Mouse (Mus musculus): ENCODE measurements around the gene 1110051M20Rik. TPM values are rescaled to one million over a fixed set of nuclear protein-coding genes. Genes with fewer than 3 reads are reported as not detected.
A peak's percentile ranks its signal among the peaks of the same experiment; 100 is the strongest.

The 1110051M20Rik gene
- total and polyA plus RNA-seq, 2 experiments from 2014 or later = 141 to 175 TPM

DNA sequence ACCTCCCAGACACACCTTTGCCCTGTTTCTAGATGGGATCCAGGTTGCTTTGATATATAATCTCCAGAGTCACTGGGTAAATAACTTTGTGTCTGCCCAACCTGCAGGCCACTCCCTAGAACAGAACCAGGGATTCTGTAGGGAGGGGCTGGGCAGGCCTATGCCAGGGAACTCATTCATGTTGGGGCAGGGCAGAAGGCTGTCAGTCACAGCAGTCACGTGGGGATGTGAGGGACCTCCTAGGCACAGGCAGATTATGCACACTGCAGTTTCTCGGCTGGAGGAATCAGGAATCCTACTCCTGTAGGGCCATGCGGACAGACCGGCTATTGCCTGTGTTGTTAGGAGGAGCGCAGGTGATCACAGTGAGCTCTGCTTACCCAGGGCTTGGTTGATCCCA is 163.1 kb downstream of the 1110051M20Rik start:
- Histone ChIP-seq H3K4me2 (ENCODE audit: low read depth, low read length) (no peak overlapping the region), H3K9me3 (ENCODE audit: low read length) (no peaks in the 10 kb centered on the region), H3K27me3 (ENCODE audit: insufficient read depth, low read length) (no peaks in the 10 kb centered on the region), H3K4me3 (ENCODE audit: low read length) (no peak overlapping the region), H3K4me1 (ENCODE audit: insufficient read depth, low read length) (peaks cover 3% of the 10 kb centered on the region), H3K9ac (replicated peaks; ENCODE audit: low read length) (no peak overlapping the region), H3K36me3 (ENCODE audit: insufficient read depth, low read length) (no peaks in the 10 kb centered on the region; the same call in 1 of the 2 replicates), H3K27ac (no peak overlapping the region)
- ATAC-seq (no peak), DNase-seq (ENCODE audit: low spot score) (no peak)
- WGBS = 55% methylated on average over 5 of the region's 5 CpGs
- no peak for TF ChIP-seq CTCF (IDR thresholded peaks at IDR 0.05; ENCODE audit: low read depth)

DNA sequence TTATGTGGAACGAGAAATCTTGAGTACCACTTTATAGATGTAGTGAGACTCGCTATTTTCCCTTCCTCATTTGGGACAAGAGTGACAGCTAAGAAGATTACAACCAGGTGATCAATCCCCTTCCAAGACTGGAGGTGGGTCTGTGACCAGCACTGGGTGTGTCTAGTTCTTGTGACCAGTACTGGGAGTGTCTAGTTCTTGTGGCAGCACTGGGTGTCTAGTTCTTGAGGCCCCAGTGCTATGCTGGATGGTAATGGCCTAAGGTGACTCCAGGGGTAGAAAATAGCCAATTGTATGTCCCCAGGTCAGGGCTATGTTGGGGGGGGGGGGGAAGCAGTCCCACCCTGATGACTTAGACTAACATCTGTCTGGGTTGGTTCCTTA is 165.1 kb downstream of the 1110051M20Rik start:
- Histone ChIP-seq H3K27me3 (ENCODE audit: insufficient read depth, low read length) (no peaks in the 10 kb centered on the region), H3K36me3 (ENCODE audit: insufficient read depth, low read length) (peaks cover 15% of the 10 kb centered on the region), H3K27ac (no peak overlapping the region), H3K9me3 (ENCODE audit: low read length) (no peaks in the 10 kb centered on the region), H3K4me2 (ENCODE audit: low read depth, low read length) (no peak overlapping the region), H3K4me3 (ENCODE audit: low read length) (no peak overlapping the region), H3K9ac (replicated peaks; ENCODE audit: low read length) (no peak overlapping the region), H3K4me1 (ENCODE audit: insufficient read depth, low read length) (no peaks in the 10 kb centered on the region)
- TF ChIP-seq CTCF (IDR thresholded peaks at IDR 0.05; ENCODE audit: low read depth) = no peak
- WGBS = 68% methylated on average over 2 of the region's 2 CpGs
- DNase-seq (ENCODE audit: low spot score) (no peak), ATAC-seq (peak; percentile 33; the same call in 1 of the 2 replicates)

DNA sequence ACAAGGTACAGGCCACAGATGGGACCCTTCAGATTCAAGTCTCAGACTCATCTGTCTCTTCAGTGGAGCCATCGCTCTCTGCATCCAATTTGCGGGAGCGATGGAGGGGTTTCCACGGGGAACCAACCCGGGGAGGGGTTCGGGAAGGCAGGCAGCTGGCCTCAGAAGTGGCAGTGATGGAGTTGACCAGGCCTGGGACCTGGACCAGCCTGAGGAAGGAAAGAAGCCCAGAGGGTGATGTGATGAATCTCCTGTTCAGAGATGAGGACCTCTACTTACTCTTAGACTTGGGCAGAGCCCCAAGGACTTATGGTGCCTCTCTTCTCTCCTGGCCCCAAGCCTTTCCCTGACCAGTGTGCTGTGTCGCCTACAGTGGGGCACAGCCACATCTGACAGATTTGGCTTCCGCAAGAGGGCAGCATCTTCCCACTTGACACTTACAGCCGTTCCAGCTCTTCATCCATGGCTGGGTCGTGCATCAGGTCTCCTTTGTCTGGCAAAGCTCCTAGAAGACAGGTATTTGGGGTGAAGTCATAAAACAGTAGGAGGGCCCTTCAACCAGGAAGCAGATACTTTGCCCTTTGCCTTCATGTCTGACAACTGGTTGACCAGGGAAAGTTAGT is 165.6 kb downstream of the 1110051M20Rik start:
- H3K4me1 ChIP-seq (ENCODE audit: insufficient read depth, low read length) = no peaks in the 10 kb centered on the region
- H3K4me3 ChIP-seq (ENCODE audit: low read length) = no peak overlapping the region
- DNase-seq (ENCODE audit: low spot score) = peak; percentile 84
- H3K27ac ChIP-seq = no peak overlapping the region
- peak; percentile 75 for ATAC-seq
- peak; percentile 84 for TF ChIP-seq CTCF (IDR thresholded peaks at IDR 0.05; ENCODE audit: low read depth)
- WGBS = 28% methylated on average over 10 of the region's 10 CpGs
- H3K9me3 ChIP-seq (ENCODE audit: low read length) = no peaks in the 10 kb centered on the region
- H3K27me3 ChIP-seq (ENCODE audit: insufficient read depth, low read length) = no peaks in the 10 kb centered on the region
- no peak overlapping the region for H3K9ac ChIP-seq (replicated peaks; ENCODE audit: low read length)
- H3K36me3 ChIP-seq (ENCODE audit: insufficient read depth, low read length) = peaks cover 20% of the 10 kb centered on the region
- H3K4me2 ChIP-seq (ENCODE audit: low read depth, low read length) = no peak overlapping the region

DNA sequence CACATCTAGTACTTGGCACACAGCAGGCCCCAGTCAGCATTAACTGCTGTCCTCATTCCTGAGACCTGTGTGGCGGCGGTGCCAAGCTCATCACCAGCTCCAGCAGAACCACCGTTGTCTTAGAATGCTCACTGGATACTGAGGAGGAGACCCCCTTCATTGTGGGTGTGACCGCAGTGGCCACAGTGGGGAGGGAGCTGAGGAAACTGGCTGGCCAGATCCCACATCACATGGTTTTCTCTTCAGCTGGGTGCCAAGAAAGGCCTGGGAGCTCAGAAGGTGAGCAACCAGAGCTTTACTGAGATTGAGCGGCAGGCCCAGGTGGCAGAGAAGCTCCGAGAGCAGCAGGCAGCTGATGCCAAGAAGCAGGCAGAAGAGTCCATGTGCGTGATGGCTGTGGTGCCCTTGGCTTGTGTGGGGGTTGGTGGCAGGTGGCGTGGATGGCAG is 174.8 kb downstream of the 1110051M20Rik start:
- Histone ChIP-seq H3K9me3 (ENCODE audit: low read length) (no peaks in the 10 kb centered on the region), H3K36me3 (ENCODE audit: insufficient read depth, low read length) (peaks cover 64% of the 10 kb centered on the region), H3K4me2 (ENCODE audit: low read depth, low read length) (no peak overlapping the region), H3K9ac (replicated peaks; ENCODE audit: low read length) (no peak overlapping the region), H3K27ac (no peak overlapping the region), H3K27me3 (ENCODE audit: insufficient read depth, low read length) (no peaks in the 10 kb centered on the region), H3K4me3 (ENCODE audit: low read length) (no peak overlapping the region), H3K4me1 (ENCODE audit: insufficient read depth, low read length) (no peaks in the 10 kb centered on the region)
- 84% methylated on average over 8 of the region's 8 CpGs for WGBS
- no peak for TF ChIP-seq CTCF (IDR thresholded peaks at IDR 0.05; ENCODE audit: low read depth)
- ATAC-seq = no peak
- DNase-seq (ENCODE audit: low spot score) = no peak

DNA sequence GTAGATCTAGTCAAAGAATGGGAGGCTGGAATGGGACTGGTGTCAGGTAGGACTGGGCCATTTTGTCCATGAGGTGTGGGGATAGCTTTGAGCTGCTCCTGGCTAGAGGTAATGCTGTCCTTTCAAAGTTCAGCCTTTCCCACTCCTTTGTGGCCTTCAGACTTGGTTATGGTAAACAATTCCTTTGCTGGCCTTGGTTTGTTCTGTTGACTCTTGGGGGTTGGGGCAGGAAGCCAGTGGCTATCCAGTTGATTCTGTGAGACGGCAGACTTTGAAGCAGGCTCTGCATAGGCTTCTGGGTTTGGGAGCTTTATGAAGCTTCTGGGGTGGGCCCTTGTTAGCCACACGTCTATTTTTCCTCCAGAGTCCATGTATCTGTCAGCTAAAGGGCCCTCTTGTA is 175.8 kb downstream of the 1110051M20Rik start:
- Histone ChIP-seq H3K4me1 (ENCODE audit: insufficient read depth, low read length) (peaks cover 6% of the 10 kb centered on the region; the same call in 1 of the 2 replicates), H3K9me3 (ENCODE audit: low read length) (no peaks in the 10 kb centered on the region), H3K9ac (replicated peaks; ENCODE audit: low read length) (no peak overlapping the region), H3K4me2 (ENCODE audit: low read depth, low read length) (no peak overlapping the region), H3K27me3 (ENCODE audit: insufficient read depth, low read length) (no peaks in the 10 kb centered on the region), H3K36me3 (ENCODE audit: insufficient read depth, low read length) (peaks cover 54% of the 10 kb centered on the region), H3K27ac (no peak overlapping the region), H3K4me3 (ENCODE audit: low read length) (no peak overlapping the region)
- DNase-seq (ENCODE audit: low spot score) (no peak), ATAC-seq (no peak)
- TF ChIP-seq CTCF (IDR thresholded peaks at IDR 0.05; ENCODE audit: low read depth) = no peak
- WGBS = 79% methylated on average over 2 of the region's 2 CpGs

DNA sequence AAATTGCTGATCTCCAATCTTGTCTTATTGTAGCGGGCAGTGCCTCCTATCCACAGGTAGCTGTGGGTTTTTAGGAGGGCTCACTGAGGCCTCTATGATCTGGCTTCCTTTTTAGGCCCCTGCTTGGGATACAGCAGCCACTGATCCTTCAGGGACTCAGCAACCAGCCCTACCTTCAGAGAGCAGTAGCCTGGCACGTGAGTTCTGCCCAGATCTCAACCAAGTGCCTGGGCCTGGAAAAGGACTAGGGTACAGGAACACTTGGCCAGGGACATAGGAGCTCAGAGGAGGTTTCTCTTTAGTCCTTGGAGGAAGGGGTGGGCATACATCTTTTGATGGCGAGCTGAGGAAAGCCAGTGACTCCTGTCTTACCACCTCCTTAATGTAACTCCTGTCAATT is 176.5 kb downstream of the 1110051M20Rik start:
- H3K4me1 ChIP-seq (ENCODE audit: insufficient read depth, low read length) = peaks cover 6% of the 10 kb centered on the region; the same call in 1 of the 2 replicates
- no peak overlapping the region for H3K27ac ChIP-seq
- no peak for TF ChIP-seq CTCF (IDR thresholded peaks at IDR 0.05; ENCODE audit: low read depth)
- no peak for DNase-seq (ENCODE audit: low spot score)
- H3K27me3 ChIP-seq (ENCODE audit: insufficient read depth, low read length) = no peaks in the 10 kb centered on the region
- H3K4me3 ChIP-seq (ENCODE audit: low read length) = no peak overlapping the region
- no peak overlapping the region for H3K9ac ChIP-seq (replicated peaks; ENCODE audit: low read length)
- peaks cover 48% of the 10 kb centered on the region for H3K36me3 ChIP-seq (ENCODE audit: insufficient read depth, low read length)
- no peaks in the 10 kb centered on the region for H3K9me3 ChIP-seq (ENCODE audit: low read length)
- WGBS = 95% methylated on average over 3 of the region's 3 CpGs
- H3K4me2 ChIP-seq (ENCODE audit: low read depth, low read length) = no peak overlapping the region
- no peak for ATAC-seq

Data from hindbrain, postnatal 0 days (tissue).